Mouse (Mus musculus) stomach, postnatal 0 days (tissue): ENCODE data around the gene Cdhr3. TPM values are rescaled to one million over a fixed set of nuclear protein-coding genes. Genes with fewer than 3 reads are reported as not detected.

Experiments used
- ATAC-seq: fragments of 200-750 bp; cut with Nextera tagmentation; 2 replicates; pipeline ENCODE4 v1.8.0; 2017; ENCODE audit not compliant: low FRiP score, low TSS enrichment
- DNase-seq: peaks from one replicate; pipeline ENCODE4 v3.0.0-alpha.2; 2016; ENCODE audit warnings: low spot score
- H3K27ac ChIP-seq: fragments of 300-500 bp; sonication (generic); replicated peaks from 2 replicates; pipeline ENCODE4 v1.5.1; 2014; ENCODE audit warnings: mild to moderate bottlenecking, control low read depth
- H3K27me3 ChIP-seq: fragments of 300-500 bp; sonication (generic); 2 replicates; pipeline ENCODE4 v1.6.1; 2014; ENCODE audit warnings: low read length; ENCODE audit not compliant: control insufficient read depth, insufficient read depth
- H3K36me3 ChIP-seq: fragments of 300-500 bp; sonication (generic); 2 replicates; pipeline ENCODE4 v1.6.1; 2014; ENCODE audit warnings: low read length, mixed read lengths; ENCODE audit not compliant: control insufficient read depth, insufficient read depth
- H3K4me1 ChIP-seq: fragments of 300-500 bp; sonication (generic); replicated peaks from 2 replicates; pipeline ENCODE4 v1.6.1; 2014; ENCODE audit warnings: antibody characterized with exemption; ENCODE audit not compliant: control insufficient read depth, insufficient read depth
- H3K4me2 ChIP-seq: fragments of 300-500 bp; sonication (generic); replicated peaks from 2 replicates; pipeline ENCODE4 v1.6.1; 2014; ENCODE audit warnings: low read depth, mild to moderate bottlenecking, control low read depth, moderate library complexity
- H3K4me3 ChIP-seq: fragments of 300-500 bp; sonication (generic); 2 replicates; pipeline ENCODE4 v1.5.1; 2014; ENCODE audit warnings: low read depth, low read length, control low read depth
- H3K9ac ChIP-seq: fragments of 300-500 bp; sonication (generic); 2 replicates; pipeline ENCODE4 v1.6.1; 2014; ENCODE audit warnings: mild to moderate bottlenecking, low read length, control low read depth, mixed read lengths
- H3K9me3 ChIP-seq: fragments of 300-500 bp; sonication (generic); 2 replicates; pipeline ENCODE4 v1.6.1; 2016; ENCODE audit warnings: low read length; ENCODE audit not compliant: control insufficient read depth
- CTCF ChIP-seq: IDR thresholded peaks from 2 replicates; pipeline ENCODE4 v1.5.1; 2016; ENCODE audit warnings: antibody characterized with exemption, low read depth, mild to moderate bottlenecking, moderate library complexity
- EP300 ChIP-seq: optimal IDR thresholded peaks from 2 replicates; pipeline ENCODE3; 2016; ENCODE audit warnings: antibody characterized with exemption
- WGBS: fragments of 180-500 bp; shearing (Covaris S2); extraction: QIAGEN DNeasy Blood & Tissue Kit; methylation state at CpG from one replicate; pipeline ENCODE4 v1.1.7; 2014; 5-methylcytosine and 5-hydroxymethylcytosine counted together
- polyA plus RNA-seq: library from polyadenylated mRNA; unstranded; fragments of >200 nt; fragmentation: Nextera tagmentation; extraction: Ambion mirVana; gene quantifications from 2 replicates; pipeline ENCODE4 v1.2.1, GENCODE M21; 2015

Cdhr3 gene
- polyA plus RNA-seq, 1 experiment from 2014 or later = 0.05 TPM

DNA sequence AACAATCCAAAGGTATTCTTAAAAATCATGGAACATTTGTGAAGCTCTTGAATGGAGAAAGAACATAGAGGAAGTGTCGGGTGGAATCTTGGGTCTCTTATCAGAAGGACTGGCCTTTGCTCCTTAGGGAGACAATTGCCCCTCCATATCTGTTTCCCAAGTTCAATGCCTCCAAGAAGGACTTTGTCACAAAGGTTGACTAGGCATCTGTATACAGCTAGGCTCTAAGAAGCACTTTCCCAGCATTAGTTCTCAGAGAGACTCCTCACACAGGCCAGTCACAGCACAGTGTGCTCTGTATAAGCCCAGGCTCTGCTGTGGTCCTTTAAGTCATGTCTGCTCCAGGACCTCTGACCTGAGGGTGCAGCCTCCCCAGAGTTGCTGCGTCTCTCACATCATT lies 479 bp downstream of the Cdhr3 start:
- WGBS = 75% methylated on average over 2 of the region's 2 CpGs
- TF ChIP-seq CTCF = no peak
- TF ChIP-seq EP300 = no peak
- Histone ChIP-seq H3K27ac (no peak overlapping the region), H3K4me3 (no peak overlapping the region), H3K9me3 (no peaks in the 10 kb centered on the region), H3K9ac (no peak overlapping the region), H3K36me3 (no peaks in the 10 kb centered on the region), H3K27me3 (no peaks in the 10 kb centered on the region), H3K4me2 (no peak overlapping the region), H3K4me1 (no peaks in the 10 kb centered on the region)
- ATAC-seq = no peak
- no peak for DNase-seq

DNA sequence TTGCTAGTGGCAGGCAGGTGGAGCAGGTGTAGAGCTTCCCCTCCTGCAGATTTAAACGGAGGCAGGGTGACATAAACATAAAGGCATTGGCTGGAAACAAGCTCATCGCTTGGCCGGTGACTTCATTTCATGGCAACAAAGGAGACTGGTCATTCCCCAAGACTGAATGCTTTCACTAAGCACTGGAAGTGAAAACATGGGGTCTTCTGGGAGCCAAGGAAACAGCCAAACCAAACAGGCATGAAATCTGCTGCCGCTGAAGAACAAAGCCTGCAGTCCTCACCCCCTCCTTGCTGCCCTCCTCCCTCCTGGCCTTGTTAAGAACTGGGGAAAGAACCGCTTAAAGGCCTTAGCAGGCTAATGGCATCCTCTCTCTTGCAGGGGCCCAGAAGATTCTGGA lies 6.5 kb downstream of the Cdhr3 start:
- ATAC-seq = no peak
- no peak for TF ChIP-seq EP300
- TF ChIP-seq CTCF = no peak
- no peak for DNase-seq
- WGBS = 60% methylated on average over 5 of the region's 5 CpGs
- Histone ChIP-seq H3K36me3 (no peaks in the 10 kb centered on the region), H3K9me3 (no peaks in the 10 kb centered on the region), H3K4me1 (no peaks in the 10 kb centered on the region), H3K27me3 (no peaks in the 10 kb centered on the region), H3K27ac (no peak overlapping the region), H3K4me3 (no peak overlapping the region), H3K4me2 (no peak overlapping the region), H3K9ac (no peak overlapping the region)

DNA sequence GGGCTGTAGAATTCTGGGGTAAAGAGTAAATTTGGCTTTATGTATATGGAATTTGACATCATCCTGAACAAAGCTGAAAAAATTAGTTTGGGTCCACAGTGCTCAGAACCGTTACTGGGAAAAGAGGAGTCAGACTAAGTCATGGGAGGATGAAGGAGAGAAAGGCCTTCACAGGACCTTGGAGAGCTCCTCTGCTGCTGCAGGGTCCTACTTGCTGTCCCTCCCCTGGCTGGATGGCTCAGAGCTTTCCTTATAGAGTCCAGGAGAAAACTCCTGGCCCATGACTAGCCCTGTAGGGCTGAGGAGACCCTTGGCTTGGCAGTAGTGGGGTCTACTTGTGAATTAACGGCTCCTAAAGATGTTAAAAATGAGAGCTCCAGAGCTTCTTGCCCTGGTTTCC lies 8.0 kb downstream of the Cdhr3 start:
- peak; percentile 41 for DNase-seq
- no peaks in the 10 kb centered on the region for H3K27me3 ChIP-seq

DNA sequence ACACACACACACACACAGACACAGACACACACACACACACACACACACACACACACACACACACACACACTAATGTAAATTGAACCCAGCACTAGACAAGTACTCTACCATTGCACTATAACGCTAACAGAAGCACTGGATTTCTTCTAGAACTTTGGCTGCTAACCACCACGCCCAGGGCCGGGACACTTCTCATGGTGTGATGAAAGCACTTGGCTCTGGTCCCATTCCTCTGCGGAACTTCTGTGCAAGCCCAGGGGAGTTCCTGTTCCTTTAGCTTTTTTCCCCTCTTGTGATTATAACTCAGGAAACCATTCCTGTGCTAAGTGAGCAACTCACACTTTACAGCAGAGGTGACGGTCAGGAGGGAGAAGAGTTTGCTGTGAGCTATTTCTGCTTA lies 9.3 kb downstream of the Cdhr3 start:
- H3K4me3 ChIP-seq = no peak overlapping the region
- DNase-seq (no peak), ATAC-seq (no peak)
- H3K9ac ChIP-seq = no peak overlapping the region
- H3K9me3 ChIP-seq = no peaks in the 10 kb centered on the region
- WGBS = 19% methylated on average over 5 of the region's 5 CpGs
- no peak overlapping the region for H3K4me2 ChIP-seq
- no peaks in the 10 kb centered on the region for H3K27me3 ChIP-seq
- no peak overlapping the region for H3K27ac ChIP-seq
- no peaks in the 10 kb centered on the region for H3K4me1 ChIP-seq
- no peak for TF ChIP-seq EP300
- TF ChIP-seq CTCF = no peak
- H3K36me3 ChIP-seq = no peaks in the 10 kb centered on the region

More for the DNA sequence above, 8.0 kb downstream of the Cdhr3 start:
- Histone ChIP-seq H3K4me2 (no peak overlapping the region), H3K27ac (no peak overlapping the region), H3K36me3 (no peaks in the 10 kb centered on the region), H3K4me3 (no peak overlapping the region), H3K4me1 (no peaks in the 10 kb centered on the region), H3K9ac (no peak overlapping the region), H3K9me3 (no peaks in the 10 kb centered on the region)
- 22% methylated on average over 2 of the region's 2 CpGs for WGBS
- no peak for TF ChIP-seq CTCF
- TF ChIP-seq EP300 = no peak
- no peak for ATAC-seq

DNA sequence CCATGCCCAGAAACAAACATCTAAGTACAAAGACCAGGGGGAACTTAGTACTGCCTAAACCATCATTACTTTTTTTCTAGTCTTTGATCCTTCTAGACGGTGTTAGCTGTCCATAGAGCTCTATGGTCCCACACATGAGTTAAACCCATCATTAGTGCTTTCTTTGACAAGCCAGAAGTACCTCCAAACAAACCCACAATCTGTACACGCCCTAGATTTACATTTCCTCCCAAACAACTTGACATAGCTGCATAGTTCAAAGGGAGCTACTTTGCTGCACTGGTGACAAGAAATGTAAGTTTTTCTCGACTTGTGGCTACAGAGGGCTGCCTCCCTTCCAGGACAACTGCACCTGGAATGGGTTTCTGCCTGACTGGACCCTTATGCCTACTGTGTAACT lies 16.4 kb downstream of the Cdhr3 start:
- no peaks in the 10 kb centered on the region for H3K36me3 ChIP-seq
- H3K9ac ChIP-seq = no peak overlapping the region
- TF ChIP-seq CTCF = no peak
- no peak for TF ChIP-seq EP300
- no peak overlapping the region for H3K4me2 ChIP-seq
- ATAC-seq (no peak), DNase-seq (no peak)
- H3K27me3 ChIP-seq = no peaks in the 10 kb centered on the region
- no peak overlapping the region for H3K27ac ChIP-seq
- no peaks in the 10 kb centered on the region for H3K9me3 ChIP-seq
- no peak overlapping the region for H3K4me3 ChIP-seq
- WGBS = 18% methylated on average over 3 of the region's 3 CpGs
- H3K4me1 ChIP-seq = no peaks in the 10 kb centered on the region; the same call in 1 of the 2 replicates

DNA sequence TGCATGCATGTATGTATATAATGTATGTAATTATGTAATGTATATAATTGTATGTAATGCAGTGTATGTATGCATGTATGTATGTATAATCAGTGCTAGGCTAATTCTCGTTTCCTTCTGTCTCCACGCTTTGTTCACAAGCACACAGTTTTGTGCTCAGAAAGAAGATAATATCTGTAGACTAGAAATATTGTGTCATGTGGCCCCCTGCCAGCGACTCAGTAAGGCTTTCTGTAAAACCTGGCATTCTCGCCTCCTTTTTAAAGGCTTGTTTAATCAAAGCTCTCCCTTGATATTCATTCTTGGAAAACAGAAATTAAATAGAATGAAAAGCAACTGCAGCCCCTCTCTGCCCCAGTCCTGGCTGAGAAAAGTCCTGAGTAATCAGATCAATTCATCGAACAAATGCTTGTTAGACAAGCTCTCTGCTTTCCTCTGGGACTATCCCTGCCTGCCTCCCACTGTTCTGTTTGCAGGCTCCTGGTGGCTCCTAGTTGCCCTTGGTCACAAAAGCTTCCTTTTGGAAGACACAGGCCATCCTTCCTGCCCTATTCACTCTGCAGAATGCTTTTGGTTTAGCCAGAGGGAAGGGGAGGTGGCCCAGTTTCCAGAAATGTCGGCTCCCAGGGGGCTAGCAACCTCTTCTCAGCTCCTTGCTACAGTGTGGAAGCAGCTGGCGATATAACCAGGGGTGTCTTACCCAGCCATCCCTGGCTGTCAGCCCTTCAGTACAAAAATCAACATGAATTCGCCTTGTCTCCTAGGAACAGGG lies 20.6 kb downstream of the Cdhr3 start:
- TF ChIP-seq CTCF (no peak), EP300 (no peak)
- Histone ChIP-seq H3K27ac (no peak overlapping the region), H3K9me3 (no peaks in the 10 kb centered on the region), H3K4me2 (no peak overlapping the region), H3K36me3 (no peaks in the 10 kb centered on the region), H3K9ac (no peak overlapping the region), H3K4me3 (no peak overlapping the region), H3K4me1 (no peaks in the 10 kb centered on the region; the same call in 1 of the 2 replicates), H3K27me3 (no peaks in the 10 kb centered on the region)
- ATAC-seq (no peak), DNase-seq (no peak)
- 36% methylated on average over 8 of the region's 8 CpGs for WGBS
